Mouse (Mus musculus) heart, postnatal 0 days (tissue): ENCODE results near the gene Gm5157.
"Not testable (repeated sequence)": the region's sequence is repeated elsewhere in the genome, so short reads cannot be mapped to it uniquely, and the experiment has no call there.

ENCODE experiments used
- CTCF ChIP-seq: IDR thresholded peaks from 2 replicates; pipeline ENCODE4 v1.5.1; 2016; ENCODE audit warnings: antibody characterized with exemption, control low read depth, low read depth
- EP300 ChIP-seq: IDR thresholded peaks from 2 replicates; pipeline ENCODE4 v1.6.1; 2016; ENCODE audit warnings: antibody characterized with exemption, low read depth

DNA sequence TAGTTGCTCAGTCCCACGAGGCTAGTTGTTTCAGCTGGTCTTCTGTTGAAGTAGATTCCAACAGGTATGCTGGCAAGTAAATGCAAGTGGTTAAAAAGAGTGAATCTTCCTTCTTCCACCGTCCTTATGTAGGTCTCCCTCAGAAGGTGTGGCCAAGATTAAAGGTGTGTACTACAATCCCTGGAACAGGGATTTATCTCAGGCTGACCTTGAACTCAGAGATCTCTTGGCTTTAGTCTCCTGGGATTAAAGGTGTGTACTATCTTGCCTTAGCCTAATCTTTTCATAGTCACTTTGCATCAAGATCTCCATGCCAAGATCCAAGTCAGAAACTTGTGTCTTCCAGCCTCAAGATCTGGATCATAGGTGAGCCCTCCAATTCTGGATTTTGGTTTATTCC, at the start of gene Gm5157:
- TF ChIP-seq CTCF, EP300: not testable (repeated sequence)
